Mouse (Mus musculus): ENCODE data around the gene Uck1. TPM values are rescaled to one million over a fixed set of nuclear protein-coding genes. Genes with fewer than 3 reads are reported as not detected.

Gene Uck1
- polyA plus RNA-seq (2012; ENCODE audit: low replicate concordance), result 47.8 and 73.4 TPM in 2 replicates

DNA sequence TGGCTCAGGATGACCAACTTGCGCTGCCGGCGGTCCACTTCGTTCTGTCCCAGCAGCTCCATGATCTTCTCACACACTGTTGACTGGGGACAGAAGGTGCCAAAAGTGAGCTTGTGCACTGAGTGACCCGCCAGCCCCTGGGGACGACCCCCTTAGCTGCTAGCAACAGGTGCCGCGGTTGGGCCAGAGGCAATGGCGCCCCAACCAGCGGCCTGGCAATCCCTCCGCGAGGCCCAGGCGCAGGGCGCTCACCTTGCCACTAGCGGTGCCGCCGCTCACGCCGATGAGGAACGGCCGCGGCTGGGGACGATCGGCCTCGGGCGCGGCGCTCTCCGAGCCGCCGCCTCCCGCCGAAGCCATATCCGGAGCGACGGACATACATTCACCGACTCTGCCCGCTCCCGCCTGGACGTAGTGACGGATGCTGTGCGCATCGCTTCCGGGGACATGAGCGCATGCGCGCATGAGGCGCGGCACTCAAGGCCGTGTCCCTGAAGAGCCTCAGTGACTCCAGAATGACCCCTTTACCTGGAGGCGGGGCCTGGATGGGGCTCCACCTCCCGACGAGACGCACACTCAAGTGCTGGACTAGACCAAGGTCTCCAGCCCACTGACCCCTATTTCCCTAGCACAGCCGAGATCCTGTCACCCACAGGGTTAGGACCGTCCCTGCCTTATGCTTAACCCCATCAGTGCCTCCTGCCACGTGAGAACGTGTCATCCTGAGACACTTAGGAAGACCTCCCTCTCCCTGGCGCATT is at the start of gene Uck1:
Gene Uck1, minus strand, starts transcription at position 503 of the 761 bp plus-strand sequence.

DNA sequence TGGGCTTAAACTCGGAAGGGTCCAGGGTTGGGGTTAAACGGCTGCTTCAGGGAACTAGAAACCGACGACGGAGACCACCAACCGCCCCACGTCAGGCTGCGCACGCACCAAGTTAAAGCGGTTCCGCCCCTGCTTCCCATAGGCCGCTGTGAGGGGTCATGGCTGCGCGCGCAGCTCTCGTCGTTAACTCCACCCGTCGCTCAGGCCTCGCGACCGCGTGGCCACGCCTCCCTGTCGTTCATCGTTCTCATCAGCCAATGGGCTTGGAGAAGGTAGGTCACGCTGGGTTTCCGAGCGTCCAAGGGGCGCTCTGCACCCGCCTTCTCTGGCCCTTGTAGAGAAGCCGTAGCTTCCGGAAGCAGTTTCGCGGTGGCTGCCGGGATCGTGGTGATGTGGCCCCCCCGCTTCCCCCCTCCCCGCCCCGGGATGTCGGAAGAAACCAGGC is 28.0 kb upstream of the Uck1 start, which contains the start of gene Swi5:
Gene Swi5, minus strand, starts transcription at position 153 of the 445 bp plus-strand sequence.

DNA sequence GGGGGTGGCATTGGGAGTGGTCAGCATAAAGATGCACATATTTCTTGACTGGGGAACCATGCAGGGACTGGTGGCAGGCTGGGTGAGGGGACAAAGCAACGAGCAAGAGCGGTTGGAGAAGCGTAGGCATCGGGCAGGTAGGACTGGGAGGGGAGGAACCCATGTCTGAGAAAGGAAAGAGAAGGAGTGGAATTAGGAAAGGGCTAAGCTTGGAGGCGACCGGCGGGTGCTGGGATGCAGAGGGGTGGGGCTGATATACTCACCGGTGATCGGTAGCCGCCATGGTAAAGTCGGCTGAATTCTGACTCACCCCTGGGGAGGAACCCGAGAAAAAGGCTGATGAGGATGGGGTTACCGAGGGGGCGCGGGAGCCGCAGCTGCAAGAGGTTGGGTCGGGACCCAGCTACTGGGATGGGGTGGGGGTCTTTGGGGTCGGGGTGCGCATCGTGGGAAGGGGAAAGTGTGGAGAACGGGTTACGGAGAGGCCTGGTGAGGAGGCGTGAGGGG is 27.4 kb upstream of the Uck1 start, which contains the start of gene Golga2:
Gene Golga2, plus strand, starts transcription at position 51 of the 507 bp plus-strand sequence.

DNA sequence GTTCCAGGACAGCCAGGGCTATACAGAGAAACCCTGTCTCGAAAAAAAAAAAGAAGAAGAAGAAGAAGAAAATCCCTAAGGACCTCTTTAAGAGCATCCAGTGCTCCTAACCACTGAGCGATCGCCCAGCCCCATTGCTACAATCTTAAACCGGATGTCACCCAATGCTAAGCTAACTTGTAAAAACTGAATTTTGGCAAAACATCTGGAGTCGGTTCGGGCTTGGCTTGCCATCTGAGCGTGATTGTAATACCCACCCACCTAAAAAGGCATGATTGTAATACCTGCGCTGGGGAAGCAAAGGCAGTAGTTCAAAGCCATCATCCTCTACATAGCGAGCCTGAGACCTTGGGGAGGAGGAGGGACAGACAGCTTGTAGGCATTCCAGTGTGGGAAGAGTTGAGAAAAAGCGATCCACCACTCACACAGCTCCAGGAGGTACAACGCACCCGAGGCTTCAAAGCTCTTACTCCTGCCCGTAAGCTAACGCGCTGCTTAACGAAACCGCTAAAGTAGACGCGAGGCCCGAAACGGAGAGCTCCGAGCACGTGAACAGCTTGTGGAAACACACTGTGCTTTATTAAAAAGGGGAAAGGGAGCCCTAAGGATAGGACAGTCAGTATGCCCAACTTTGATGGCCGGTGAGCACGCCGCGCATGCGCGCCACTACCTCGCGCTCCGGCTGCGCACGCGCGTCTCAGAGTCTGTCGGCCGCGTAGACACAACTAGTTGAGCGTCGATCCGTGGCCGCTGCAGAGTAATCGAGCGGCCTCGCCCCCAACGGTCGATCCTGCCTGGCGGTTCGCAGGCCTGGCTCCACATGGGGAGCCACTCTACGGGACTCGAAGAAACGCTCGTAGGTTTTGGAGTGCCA is 23.8 kb downstream of the Uck1 start, which contains the start of gene Pomt1:
Gene Pomt1, plus strand, starts transcription at position 705 of the 874 bp plus-strand sequence.

Other genes with a start within 250 kb of the Uck1 start
- gene Fam78a, start 175.3 kb downstream of the Uck1 start, polyA plus RNA-seq (2012; ENCODE audit: low replicate concordance), result 66.8 and 117 TPM in 2 replicates
- gene Plpp7, start 164.6 kb downstream of the Uck1 start, polyA plus RNA-seq (2012; ENCODE audit: low replicate concordance), result 2.7 and 3.3 TPM in 2 replicates
- 58.7 and 95.4 TPM in 2 replicates for gene Prrc2b, start 109.1 kb downstream of the Uck1 start, polyA plus RNA-seq (2012; ENCODE audit: low replicate concordance)
- gene Pomt1, start 23.6 kb downstream of the Uck1 start, polyA plus RNA-seq (2012; ENCODE audit: low replicate concordance), result 27.4 and 44.9 TPM in 2 replicates
- 17.2 and 28.6 TPM in 2 replicates for gene Golga2, start 27.2 kb upstream of the Uck1 start, polyA plus RNA-seq (2012; ENCODE audit: low replicate concordance)
- 47.5 and 702 TPM in 2 replicates for gene Swi5, start 27.9 kb upstream of the Uck1 start, polyA plus RNA-seq (2012; ENCODE audit: low replicate concordance)
- 184 and 189 TPM in 2 replicates for gene Ciz1, start 92.2 kb upstream of the Uck1 start, polyA plus RNA-seq (2012; ENCODE audit: low replicate concordance)
- gene Dnm1, start 93.2 kb upstream of the Uck1 start, polyA plus RNA-seq (2012; ENCODE audit: low replicate concordance), result 1.1 and 1.2 TPM in 2 replicates
- gene 1110008P14Rik, start 121.8 kb upstream of the Uck1 start, polyA plus RNA-seq (2012; ENCODE audit: low replicate concordance), result 140 and 176 TPM in 2 replicates
- 9.3 and 10.4 TPM in 2 replicates for gene Lcn2, start 128.1 kb upstream of the Uck1 start, polyA plus RNA-seq (2012; ENCODE audit: low replicate concordance)
- 6.3 and 10.6 TPM in 2 replicates for gene Ptges2, start 135.7 kb upstream of the Uck1 start, polyA plus RNA-seq (2012; ENCODE audit: low replicate concordance)
- 6.0 and 8.3 TPM in 2 replicates for gene Naif1, start 190.3 kb upstream of the Uck1 start, polyA plus RNA-seq (2012; ENCODE audit: low replicate concordance)
- gene Slc25a25, start 191.3 kb upstream of the Uck1 start, polyA plus RNA-seq (2012; ENCODE audit: low replicate concordance), result 15.3 and 20.4 TPM in 2 replicates

All from leukemia stem cell, adult 10-12 weeks (primary cell).